Mouse (Mus musculus) small intestine, adult 2 months (tissue): ENCODE measurements around the gene Fkbp6. TPM values are rescaled to one million over a fixed set of nuclear protein-coding genes. Genes with fewer than 3 reads are reported as not detected.

Experiments
- H3K27ac ChIP-seq: fragments of 200-500 bp; 2 replicates; pipeline ENCODE4 v1.5.1; 2012; ENCODE audit warnings: low read depth, low read length, control low read depth, inconsistent platforms; ENCODE audit not compliant: insufficient read depth
- H3K27me3 ChIP-seq: fragments of 200-500 bp; 2 replicates; pipeline ENCODE4 v1.6.1; 2012; ENCODE audit warnings: mild to moderate bottlenecking, moderate library complexity, low read length, inconsistent platforms; ENCODE audit not compliant: control insufficient read depth, insufficient read depth
- H3K36me3 ChIP-seq: fragments of 200-500 bp; 2 replicates; pipeline ENCODE4 v1.6.1; 2012; ENCODE audit warnings: mild to moderate bottlenecking, low read length, control low read depth, inconsistent platforms; ENCODE audit not compliant: control insufficient read depth, insufficient read depth
- H3K4me1 ChIP-seq: fragments of 200-500 bp; 2 replicates; pipeline ENCODE4 v1.6.1; 2012; ENCODE audit warnings: low read length, inconsistent platforms, mixed read lengths; ENCODE audit not compliant: control insufficient read depth, insufficient read depth, insufficient read length
- H3K4me3 ChIP-seq: fragments of 200-500 bp; 2 replicates; pipeline ENCODE4 v1.5.1; 2012; ENCODE audit warnings: low read depth, mild to moderate bottlenecking, control low read depth, inconsistent platforms, low read length, moderate library complexity
- CTCF ChIP-seq: fragments of 200-500 bp; IDR thresholded peaks from 2 replicates; pipeline ENCODE4 v1.5.1; 2012; ENCODE audit warnings: low read depth, mild to moderate bottlenecking, control low read depth, inconsistent platforms, low read length, moderate library complexity, mixed read lengths; ENCODE audit not compliant: insufficient replicate concordance, insufficient read length; ENCODE audit errors: extremely low read depth
- POLR2A ChIP-seq: fragments of 200-500 bp; IDR thresholded peaks from 2 replicates; pipeline ENCODE4 v1.6.1; 2012; ENCODE audit warnings: low read depth, mild to moderate bottlenecking, control low read depth, inconsistent platforms, low read length, moderate library complexity
- WGBS: fragments of 180-500 bp; shearing (Covaris S2); methylation state at CpG from one replicate; pipeline ENCODE4 v1.1.7; 2018; 5-methylcytosine and 5-hydroxymethylcytosine counted together
- polyA plus RNA-seq: library from polyadenylated mRNA; depleted of rRNA; stranded (reverse); fragments of >200 nt; gene quantifications from 2 replicates; pipeline ENCODE4 v1.2.3, GENCODE M21; 2012; rRNA removed

Gene Fkbp6
- polyA plus RNA-seq, 1 experiment, result not detected

DNA sequence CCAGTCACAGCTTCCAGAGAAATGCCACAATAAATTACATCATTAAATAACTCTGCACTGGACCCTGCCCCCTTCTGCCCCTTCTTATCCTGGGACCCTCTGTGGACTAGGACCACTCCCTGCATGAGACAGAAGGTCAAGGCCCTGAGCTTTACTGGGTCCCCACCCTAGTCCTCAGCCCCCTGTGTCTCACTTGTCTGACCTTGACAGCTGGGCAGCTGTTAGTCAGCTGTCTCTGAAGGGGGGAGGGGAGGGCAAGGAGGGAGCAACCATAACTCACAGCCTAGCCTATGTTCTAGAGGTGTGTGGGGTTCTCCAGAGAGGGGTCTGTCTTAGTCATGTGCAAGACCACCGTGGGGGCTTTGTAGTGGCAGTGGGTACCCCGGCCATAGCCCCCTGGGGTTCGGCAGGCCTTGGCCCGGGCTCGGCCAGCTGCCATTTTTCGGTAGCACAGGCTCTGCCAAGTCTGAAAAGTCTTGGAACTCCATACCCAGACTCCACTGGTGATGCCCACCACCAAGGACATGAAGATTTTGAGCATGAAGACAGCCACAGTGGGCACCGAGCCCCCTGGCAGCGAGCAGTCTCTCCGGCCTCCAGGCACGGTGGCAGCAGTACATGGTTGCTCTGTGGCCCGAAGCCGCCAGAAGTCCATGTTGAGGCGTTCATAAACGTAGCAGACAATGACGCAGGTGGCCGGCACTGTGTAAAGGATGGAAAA, 100.7 kb downstream of the Fkbp6 start:
- Histone ChIP-seq H3K36me3 (peaks cover 22% of the 10 kb centered on the region), H3K4me1 (peaks cover 12% of the 10 kb centered on the region), H3K4me3 (no peak overlapping the region; the same call in 1 of the 2 replicates), H3K27ac (no peak overlapping the region), H3K27me3 (peaks cover 14% of the 10 kb centered on the region)
- WGBS, result 87% methylated on average over 16 of the region's 16 CpGs
- TF ChIP-seq POLR2A (no peak), CTCF (no peak)

DNA sequence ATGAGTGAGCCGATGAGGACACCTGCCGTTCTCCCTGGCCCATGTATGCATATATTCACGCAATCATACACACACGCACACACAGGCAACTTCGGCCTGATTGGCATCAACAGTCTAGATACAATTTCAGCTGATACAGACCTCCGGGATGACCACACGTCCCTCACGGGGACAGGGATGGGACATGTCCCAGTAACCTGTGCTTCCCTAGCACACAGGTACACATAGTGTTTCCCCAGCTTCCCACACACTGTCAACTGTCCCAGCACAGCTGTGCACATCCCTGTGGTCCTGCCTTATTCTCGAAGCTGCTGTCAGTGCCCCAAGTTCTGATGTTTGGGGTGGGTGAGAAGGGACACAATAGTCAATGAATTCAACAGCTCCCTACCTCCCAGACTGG, 102.5 kb downstream of the Fkbp6 start:
- 66% methylated on average over 9 of the region's 9 CpGs for WGBS
- TF ChIP-seq CTCF (no peak), POLR2A (no peak)
- Histone ChIP-seq H3K36me3 (peaks cover 38% of the 10 kb centered on the region), H3K27ac (no peak overlapping the region), H3K4me1 (peaks cover 12% of the 10 kb centered on the region), H3K4me3 (no peak overlapping the region), H3K27me3 (peaks cover 14% of the 10 kb centered on the region)

DNA sequence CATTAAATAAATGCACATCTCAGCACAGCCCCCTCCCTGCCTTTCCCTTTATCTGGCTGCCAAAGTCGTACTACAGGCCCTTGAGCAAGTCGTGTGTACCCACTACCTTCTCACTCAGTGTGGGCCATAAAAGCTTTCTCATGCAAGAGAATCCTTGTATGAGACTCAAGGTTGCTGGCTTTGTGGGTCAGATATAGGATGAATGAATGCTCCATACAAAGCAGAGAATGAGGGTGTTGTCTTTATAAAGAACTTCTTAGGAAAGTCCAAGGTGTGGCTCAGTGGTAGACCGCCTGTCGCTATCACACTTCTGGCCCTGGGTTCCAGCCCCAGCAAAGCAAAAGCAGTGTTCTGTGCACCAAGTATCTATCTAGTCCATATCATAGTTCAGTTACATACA, 103.3 kb downstream of the Fkbp6 start:
- TF ChIP-seq CTCF (no peak), POLR2A (no peak)
- Histone ChIP-seq H3K4me1 (peaks cover 12% of the 10 kb centered on the region), H3K27ac (no peak overlapping the region), H3K4me3 (no peak overlapping the region), H3K36me3 (peaks cover 46% of the 10 kb centered on the region), H3K27me3 (peaks cover 14% of the 10 kb centered on the region)
- WGBS, result 57% methylated on average over 4 of the region's 4 CpGs

DNA sequence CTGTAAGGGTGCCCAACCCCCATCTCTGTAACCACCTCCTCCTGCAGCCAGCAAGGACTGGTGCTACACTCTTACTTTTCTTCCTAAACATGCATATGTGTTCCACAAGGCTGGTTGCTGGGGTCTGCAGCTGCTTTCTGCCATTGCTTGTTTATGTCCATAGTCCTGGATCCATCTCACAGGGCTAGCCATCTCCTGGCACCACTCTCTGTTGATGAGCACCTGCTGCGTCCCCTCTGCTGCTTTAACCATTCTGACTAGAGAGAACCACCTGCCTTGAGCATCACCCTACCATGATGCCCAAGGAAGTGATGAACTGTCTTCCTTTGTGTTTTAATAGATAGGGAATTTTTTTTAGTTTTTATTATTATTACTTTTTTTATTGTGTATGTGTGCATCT, 106.7 kb downstream of the Fkbp6 start:
- Histone ChIP-seq H3K4me3 (no peak overlapping the region), H3K27ac (no peak overlapping the region), H3K27me3 (no peaks in the 10 kb centered on the region), H3K4me1 (no peaks in the 10 kb centered on the region), H3K36me3 (peaks cover 73% of the 10 kb centered on the region)
- 96% methylated on average over 1 of the region's 1 CpGs for WGBS
- TF ChIP-seq POLR2A (no peak), CTCF (no peak)

DNA sequence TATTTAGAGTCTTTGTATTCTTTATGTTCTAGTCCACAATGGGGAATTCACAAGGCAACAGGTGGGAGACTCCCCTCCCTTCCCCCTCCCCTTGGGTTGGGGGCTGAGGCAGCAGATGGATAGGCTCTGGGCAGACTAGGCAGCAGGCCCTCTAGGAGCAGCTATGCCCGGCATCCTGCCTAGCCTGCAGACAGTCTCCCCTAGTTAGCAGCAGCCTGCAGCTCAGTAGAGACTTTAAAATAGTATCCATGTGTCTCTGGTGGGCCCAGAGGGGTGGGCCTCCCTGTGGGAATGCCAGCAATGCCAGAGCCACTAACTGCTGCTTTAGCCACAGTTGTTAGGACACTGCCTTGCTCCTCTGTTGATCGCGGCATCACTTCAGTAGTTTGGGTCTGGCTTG, 107.2 kb downstream of the Fkbp6 start:
- Histone ChIP-seq H3K36me3 (peaks cover 78% of the 10 kb centered on the region), H3K27ac (no peak overlapping the region), H3K4me1 (no peaks in the 10 kb centered on the region), H3K27me3 (no peaks in the 10 kb centered on the region), H3K4me3 (no peak overlapping the region)
- 92% methylated on average over 3 of the region's 3 CpGs for WGBS
- TF ChIP-seq CTCF (no peak), POLR2A (no peak)

DNA sequence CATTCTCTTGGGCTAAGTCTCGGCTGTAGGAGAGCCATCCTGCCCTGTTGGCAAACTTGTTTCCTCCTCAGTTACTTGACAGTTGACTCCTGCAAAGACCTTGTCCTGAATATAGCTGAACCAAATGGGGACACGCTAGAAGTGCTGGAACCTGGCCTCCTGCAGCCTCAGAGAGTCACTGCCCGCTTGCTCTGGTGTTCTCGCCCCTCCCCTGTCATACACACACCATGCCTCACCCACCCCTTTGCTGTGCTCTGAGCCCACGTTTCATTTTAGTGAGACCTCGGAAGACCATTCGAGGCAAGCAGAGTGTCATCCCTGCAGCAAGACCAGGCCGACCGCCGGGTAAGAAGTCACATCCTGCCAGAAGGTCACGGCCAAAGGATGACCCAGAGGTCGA, 107.7 kb downstream of the Fkbp6 start:
- Histone ChIP-seq H3K27ac (no peak overlapping the region), H3K36me3 (peaks cover 82% of the 10 kb centered on the region), H3K27me3 (no peaks in the 10 kb centered on the region), H3K4me1 (no peaks in the 10 kb centered on the region), H3K4me3 (no peak overlapping the region)
- TF ChIP-seq CTCF (no peak), POLR2A (no peak)
- WGBS, result 82% methylated on average over 12 of the region's 12 CpGs

Other genes starting within 250 kb of the Fkbp6 start
- 4.8 and 5.3 TPM in 2 replicates for gene Tbl2, start 200.4 kb downstream of the Fkbp6 start, polyA plus RNA-seq
- gene Bcl7b, start 181.8 kb downstream of the Fkbp6 start, polyA plus RNA-seq, result 12.1 and 28.4 TPM in 2 replicates
- gene Baz1b, start 162.8 kb downstream of the Fkbp6 start, polyA plus RNA-seq, result 6.9 and 14.7 TPM in 2 replicates
- 2.2 and 8.7 TPM in 2 replicates for gene Fzd9, start 98.8 kb downstream of the Fkbp6 start, polyA plus RNA-seq
- 1.6 TPM in 1 of 2 replicates, not detected in the other for gene Trim50, start 3.3 kb upstream of the Fkbp6 start, polyA plus RNA-seq
- gene Nsun5, start 19.9 kb upstream of the Fkbp6 start, polyA plus RNA-seq, result 10.9 and 14.2 TPM in 2 replicates
- gene Pom121, start 44.5 kb upstream of the Fkbp6 start, polyA plus RNA-seq, result 18.2 and 26.3 TPM in 2 replicates
- gene Hip1, start 195.1 kb upstream of the Fkbp6 start, polyA plus RNA-seq, result 4.7 and 8.0 TPM in 2 replicates
- gene Ccl26, start 213.5 kb upstream of the Fkbp6 start, polyA plus RNA-seq, result not detected in 2 replicates
- 3.3 and 3.6 TPM in 2 replicates for gene Ccl24, start 223.0 kb upstream of the Fkbp6 start, polyA plus RNA-seq